Mouse (Mus musculus) urinary bladder, postnatal 10 days (tissue): ENCODE measurements around the gene Sel1l.

ENCODE experiments used
- DNase-seq: peaks from one replicate; pipeline ENCODE4 v3.0.0; 2022; ENCODE audit warnings: low spot score

Gene Sel1l

GRCm38 (mm10) chr12:91849045-91849467, at the start of gene Sel1l:
Gene Sel1l (minus strand): TSS chr12:91849157.
- DNase-seq = peak; percentile 87

- no peak for DNase-seq
Measured at GRCm38 (mm10) chr12:91892622-91893560, 43.9 kb upstream of the Sel1l start.

GRCm38 (mm10) chr12:91880431-91880830, 31.5 kb upstream of the Sel1l start:
- no peak for DNase-seq

GRCm38 (mm10) chr12:91878912-91879250, 29.9 kb upstream of the Sel1l start:
- no peak for DNase-seq

- no peak for DNase-seq
Measured at GRCm38 (mm10) chr12:91878056-91878911, 29.3 kb upstream of the Sel1l start.

- no peak for DNase-seq
Measured at GRCm38 (mm10) chr12:91877646-91878045, 28.7 kb upstream of the Sel1l start.

- no peak for DNase-seq
Measured at GRCm38 (mm10) chr12:91870671-91871070, 21.7 kb upstream of the Sel1l start.

GRCm38 (mm10) chr12:91869352-91869751, 20.4 kb upstream of the Sel1l start:
- DNase-seq = no peak

GRCm38 (mm10) chr12:91854330-91854729, 5.4 kb upstream of the Sel1l start:
- no peak for DNase-seq

GRCm38 (mm10) chr12:91848394-91849044, 438 bp downstream of the Sel1l start:
- no peak for DNase-seq

GRCm38 (mm10) chr12:91846038-91846437, 2.9 kb downstream of the Sel1l start:
- no peak for DNase-seq

GRCm38 (mm10) chr12:91845393-91845792, 3.6 kb downstream of the Sel1l start:
- no peak for DNase-seq

- no peak for DNase-seq
Measured at GRCm38 (mm10) chr12:91844542-91844941, 4.4 kb downstream of the Sel1l start.

GRCm38 (mm10) chr12:91843888-91844287, 5.1 kb downstream of the Sel1l start:
- no peak for DNase-seq

- no peak for DNase-seq
Measured at GRCm38 (mm10) chr12:91841714-91842113, 7.2 kb downstream of the Sel1l start.

- DNase-seq = no peak
Measured at GRCm38 (mm10) chr12:91838261-91838660, 10.7 kb downstream of the Sel1l start.

- no peak for DNase-seq
Measured at GRCm38 (mm10) chr12:91837401-91838065, 11.4 kb downstream of the Sel1l start.

- DNase-seq = no peak
Measured at GRCm38 (mm10) chr12:91833939-91834333, 15.0 kb downstream of the Sel1l start.

- DNase-seq = no peak
Measured at GRCm38 (mm10) chr12:91833237-91833938, 15.6 kb downstream of the Sel1l start.

GRCm38 (mm10) chr12:91831410-91831809, 17.5 kb downstream of the Sel1l start:
- no peak for DNase-seq

GRCm38 (mm10) chr12:91820461-91820860, 28.5 kb downstream of the Sel1l start:
- no peak for DNase-seq
